Mouse (Mus musculus): ENCODE data around the gene Aff3. TPM values are rescaled to one million over a fixed set of nuclear protein-coding genes. Genes with fewer than 3 reads are reported as not detected.

The Aff3 gene
- polyA plus RNA-seq, 1 experiment = 16.9 TPM

- no peak for DNase-seq
- H3K4me1 ChIP-seq (ENCODE audit: control insufficient read depth, insufficient read depth, low read length) = peaks cover 4% of the 10 kb centered on the region
- H3K4me3 ChIP-seq (replicated peaks; ENCODE audit: extremely low read depth, low read depth, low read length) = no peak overlapping the region
- TF ChIP-seq CTCF (IDR thresholded peaks at IDR 0.05; ENCODE audit: insufficient read depth, low read length) (no peak), POLR2A (IDR thresholded peaks at IDR 0.05; ENCODE audit: borderline replicate concordance, extremely low read depth, low read depth, low read length) (no peak)
- 64% methylated on average over 6 of the region's 6 CpGs for WGBS
Measured at GRCm38 (mm10) chr1:38497576-38497975, 167.2 kb downstream of the Aff3 start.

DNA sequence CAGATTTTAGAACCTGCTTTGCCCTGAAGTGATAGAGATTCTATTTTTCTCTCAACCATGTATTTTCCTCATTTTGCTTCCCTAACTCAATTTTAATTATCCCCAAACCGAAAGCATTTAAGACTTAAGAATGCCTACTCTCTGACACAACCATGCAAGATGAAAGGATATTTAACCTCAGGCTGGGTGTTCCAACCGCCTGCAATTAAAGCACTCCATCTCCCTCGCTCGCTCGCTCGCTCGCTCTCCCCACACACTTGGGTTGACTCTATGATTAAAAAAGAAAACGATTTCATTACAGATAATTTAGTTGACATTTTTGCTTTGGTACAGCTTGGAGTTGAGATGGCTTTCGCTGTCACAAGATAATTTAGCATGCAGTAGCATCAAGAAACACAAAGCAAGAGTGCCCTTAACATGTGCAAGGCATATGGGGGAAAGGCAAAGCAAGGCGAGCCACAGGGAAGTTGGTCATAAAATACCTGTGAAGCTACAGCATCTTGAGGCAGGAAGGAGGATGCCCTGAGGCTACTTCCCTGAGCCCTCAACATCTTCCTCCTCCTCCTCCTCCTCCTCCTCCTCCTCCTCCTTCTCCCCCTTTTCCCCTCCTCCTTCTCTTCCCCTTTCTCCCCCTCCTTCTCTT lies 167.7 kb downstream of the Aff3 start:
- TF ChIP-seq POLR2A (IDR thresholded peaks at IDR 0.05; ENCODE audit: borderline replicate concordance, extremely low read depth, low read depth, low read length) (no peak), CTCF (IDR thresholded peaks at IDR 0.05; ENCODE audit: insufficient read depth, low read length) (no peak)
- 90% methylated on average over 10 of the region's 10 CpGs for WGBS

DNA sequence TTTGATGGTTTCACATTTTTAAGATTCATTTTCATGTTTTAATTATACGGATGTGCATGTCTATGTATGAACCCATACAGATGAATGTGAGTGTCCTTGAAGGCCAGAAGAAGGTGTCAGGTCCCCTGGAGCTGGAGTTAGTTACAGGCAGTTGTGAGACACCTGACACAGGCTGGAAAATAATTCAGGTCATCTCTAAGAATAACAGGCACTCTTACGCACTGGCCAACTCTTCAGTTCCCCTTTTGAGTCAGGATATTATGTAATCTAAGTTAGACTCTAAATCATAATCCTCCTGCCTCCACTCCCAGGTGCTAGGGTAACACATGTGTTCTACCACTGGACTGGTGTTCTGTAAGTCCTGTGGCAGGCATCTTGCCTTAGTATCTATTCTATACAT lies 169.5 kb downstream of the Aff3 start:
- TF ChIP-seq CTCF (IDR thresholded peaks at IDR 0.05; ENCODE audit: insufficient read depth, low read length) (no peak), POLR2A (IDR thresholded peaks at IDR 0.05; ENCODE audit: borderline replicate concordance, extremely low read depth, low read depth, low read length) (no peak)
- DNase-seq = no peak
- Histone ChIP-seq H3K4me3 (replicated peaks; ENCODE audit: extremely low read depth, low read depth, low read length) (no peak overlapping the region), H3K4me1 (ENCODE audit: control insufficient read depth, insufficient read depth, low read length) (peaks cover 8% of the 10 kb centered on the region)
- 86% methylated on average over 2 of the region's 2 CpGs for WGBS

More for the DNA sequence above, 167.7 kb downstream of the Aff3 start:
- Histone ChIP-seq H3K4me1 (ENCODE audit: control insufficient read depth, insufficient read depth, low read length) (peaks cover 4% of the 10 kb centered on the region), H3K4me3 (replicated peaks; ENCODE audit: extremely low read depth, low read depth, low read length) (no peak overlapping the region)
- DNase-seq = no peak

DNA sequence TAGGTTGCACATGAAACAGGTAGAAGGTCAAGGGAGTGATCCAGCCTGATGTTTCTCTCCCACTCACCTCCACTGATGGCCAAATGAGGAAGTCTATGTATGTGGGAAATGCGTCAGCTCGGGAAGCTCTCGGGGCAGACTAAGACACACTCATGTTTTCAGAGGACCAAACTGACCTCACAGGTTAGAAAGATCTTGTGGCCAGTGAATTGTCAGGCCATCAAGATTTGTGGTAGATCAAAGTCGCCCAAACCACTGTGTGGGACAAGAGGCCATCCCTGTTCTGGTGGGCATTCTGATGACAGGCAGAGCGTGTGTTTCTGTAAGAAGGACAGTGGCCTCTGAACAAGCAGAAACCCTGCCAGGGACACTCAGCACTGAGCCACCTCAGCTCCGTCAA lies 175.0 kb downstream of the Aff3 start:
- 88% methylated on average over 6 of the region's 6 CpGs for WGBS
- TF ChIP-seq CTCF (IDR thresholded peaks at IDR 0.05; ENCODE audit: insufficient read depth, low read length) = no peak
- TF ChIP-seq POLR2A (IDR thresholded peaks at IDR 0.05; ENCODE audit: borderline replicate concordance, extremely low read depth, low read depth, low read length) = no peak
- no peak overlapping the region for H3K4me3 ChIP-seq (replicated peaks; ENCODE audit: extremely low read depth, low read depth, low read length)
- H3K4me1 ChIP-seq (ENCODE audit: control insufficient read depth, insufficient read depth, low read length) = peaks cover 9% of the 10 kb centered on the region; the same call in 1 of the 2 replicates
- DNase-seq = no peak

GRCm38 (mm10) chr1:38488667-38489210 lies 176.0 kb downstream of the Aff3 start:
- 51% methylated on average over 8 of the region's 8 CpGs for WGBS
- H3K4me3 ChIP-seq (replicated peaks; ENCODE audit: extremely low read depth, low read depth, low read length) = no peak overlapping the region
- peaks cover 9% of the 10 kb centered on the region; the same call in 1 of the 2 replicates for H3K4me1 ChIP-seq (ENCODE audit: control insufficient read depth, insufficient read depth, low read length)
- no peak for TF ChIP-seq CTCF (IDR thresholded peaks at IDR 0.05; ENCODE audit: insufficient read depth, low read length)
- TF ChIP-seq POLR2A (IDR thresholded peaks at IDR 0.05; ENCODE audit: borderline replicate concordance, extremely low read depth, low read depth, low read length) = no peak
- no peak for DNase-seq

DNA sequence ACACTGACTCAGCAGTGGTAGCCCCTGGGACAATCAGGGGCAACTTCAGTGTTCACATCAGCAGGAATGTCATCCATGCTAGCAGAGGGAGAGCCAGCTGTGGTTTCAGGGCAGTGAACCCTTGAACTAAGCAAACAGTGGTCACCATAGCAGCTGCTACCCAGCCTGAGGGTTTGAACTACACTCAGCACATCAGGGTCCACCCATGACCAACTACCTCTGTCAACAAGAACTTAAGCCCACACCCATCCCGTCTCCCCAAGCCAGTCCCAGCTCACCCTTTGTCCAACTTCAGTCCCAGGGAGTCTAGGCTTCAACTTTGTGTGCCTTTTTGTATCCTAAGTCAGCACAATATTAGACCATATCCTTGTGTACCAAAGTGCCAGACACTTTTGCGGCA lies 176.9 kb downstream of the Aff3 start:
- H3K4me1 ChIP-seq (ENCODE audit: control insufficient read depth, insufficient read depth, low read length) = peaks cover 9% of the 10 kb centered on the region; the same call in 1 of the 2 replicates
- TF ChIP-seq CTCF (IDR thresholded peaks at IDR 0.05; ENCODE audit: insufficient read depth, low read length) = no peak
- no peak for TF ChIP-seq POLR2A (IDR thresholded peaks at IDR 0.05; ENCODE audit: borderline replicate concordance, extremely low read depth, low read depth, low read length)
- DNase-seq = no peak
- no peak overlapping the region for H3K4me3 ChIP-seq (replicated peaks; ENCODE audit: extremely low read depth, low read depth, low read length)
- WGBS = 76% methylated on average over 2 of the region's 2 CpGs

DNA sequence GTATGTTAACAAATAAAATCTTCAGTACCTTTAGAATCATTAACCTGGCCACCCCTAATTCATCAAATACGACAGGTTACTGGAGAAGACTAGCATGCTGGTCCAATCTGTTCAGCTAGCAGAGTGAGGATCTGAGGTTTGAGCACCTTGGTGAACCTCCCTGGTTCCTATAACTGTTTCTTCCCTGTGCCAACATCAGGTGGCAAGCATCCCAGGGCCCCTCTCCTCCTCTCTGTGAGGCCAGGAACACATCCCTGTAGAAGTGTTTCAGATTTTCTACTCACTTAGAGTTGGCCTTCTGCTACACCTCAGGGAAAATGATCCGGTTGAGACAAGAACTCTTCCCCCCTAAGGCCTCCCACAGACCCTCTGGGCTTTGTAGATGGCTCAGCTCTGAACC lies 181.6 kb downstream of the Aff3 start:
- H3K4me1 ChIP-seq (ENCODE audit: control insufficient read depth, insufficient read depth, low read length) = peaks cover 8% of the 10 kb centered on the region
- no peak for DNase-seq
- TF ChIP-seq CTCF (IDR thresholded peaks at IDR 0.05; ENCODE audit: insufficient read depth, low read length) (no peak), POLR2A (IDR thresholded peaks at IDR 0.05; ENCODE audit: borderline replicate concordance, extremely low read depth, low read depth, low read length) (no peak)
- 92% methylated on average over 2 of the region's 2 CpGs for WGBS
- no peak overlapping the region for H3K4me3 ChIP-seq (replicated peaks; ENCODE audit: extremely low read depth, low read depth, low read length)

DNA sequence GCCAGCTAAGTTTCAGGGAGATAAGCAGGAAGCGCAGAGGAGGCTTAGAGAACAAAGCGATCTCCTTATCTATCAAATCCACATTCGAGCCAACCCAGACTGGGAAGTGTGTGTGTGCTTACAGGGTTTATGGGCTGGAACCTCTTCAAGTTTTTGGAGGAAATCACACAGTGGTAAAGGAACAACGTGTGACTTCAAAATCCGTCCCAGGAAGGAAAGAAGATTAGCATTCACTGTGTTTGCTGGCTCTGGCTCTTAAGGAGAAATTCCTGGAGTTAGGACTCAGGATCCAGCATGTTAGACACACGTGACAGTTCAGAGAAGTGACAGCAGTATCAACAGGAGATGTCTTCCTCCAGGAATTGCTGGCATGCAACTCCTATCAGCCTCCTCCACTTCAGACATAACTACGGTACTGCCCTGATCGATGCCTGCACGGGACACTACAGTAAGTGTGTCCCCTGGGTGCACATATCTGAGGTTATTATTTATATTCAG lies 186.5 kb downstream of the Aff3 start:
- Histone ChIP-seq H3K4me1 (ENCODE audit: control insufficient read depth, insufficient read depth, low read length) (peaks cover 19% of the 10 kb centered on the region), H3K4me3 (replicated peaks; ENCODE audit: extremely low read depth, low read depth, low read length) (no peak overlapping the region)
- TF ChIP-seq POLR2A (IDR thresholded peaks at IDR 0.05; ENCODE audit: borderline replicate concordance, extremely low read depth, low read depth, low read length) (no peak), CTCF (IDR thresholded peaks at IDR 0.05; ENCODE audit: insufficient read depth, low read length) (no peak)
- 23% methylated on average over 9 of the region's 9 CpGs for WGBS
- no peak for DNase-seq

DNA sequence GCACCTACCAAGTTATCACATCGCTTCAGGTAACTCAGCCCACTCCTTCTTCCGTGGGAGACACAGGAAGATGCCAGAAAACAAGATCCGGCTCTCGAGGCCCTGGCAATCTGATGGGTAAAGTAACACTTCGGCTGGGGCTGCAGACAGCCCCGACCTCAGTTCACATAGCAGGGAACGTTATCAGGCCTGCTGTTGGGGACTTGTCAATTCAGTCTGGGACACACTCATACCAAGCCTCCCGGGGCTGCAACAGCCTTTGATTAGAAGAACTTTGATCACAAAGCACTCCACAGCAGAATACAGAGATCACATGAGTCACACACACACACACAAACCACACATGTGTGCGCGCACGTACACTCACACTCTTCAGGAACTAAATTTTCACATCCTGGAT lies 193.9 kb downstream of the Aff3 start:
- Histone ChIP-seq H3K4me3 (replicated peaks; ENCODE audit: extremely low read depth, low read depth, low read length) (no peak overlapping the region), H3K4me1 (ENCODE audit: control insufficient read depth, insufficient read depth, low read length) (peaks cover 4% of the 10 kb centered on the region; the same call in 1 of the 2 replicates)
- 55% methylated on average over 11 of the region's 11 CpGs for WGBS
- TF ChIP-seq POLR2A (IDR thresholded peaks at IDR 0.05; ENCODE audit: borderline replicate concordance, extremely low read depth, low read depth, low read length) (no peak), CTCF (IDR thresholded peaks at IDR 0.05; ENCODE audit: insufficient read depth, low read length) (no peak)
- DNase-seq = no peak

- 62% methylated on average over 5 of the region's 5 CpGs for WGBS
- TF ChIP-seq POLR2A (IDR thresholded peaks at IDR 0.05; ENCODE audit: borderline replicate concordance, extremely low read depth, low read depth, low read length) = no peak
- TF ChIP-seq CTCF (IDR thresholded peaks at IDR 0.05; ENCODE audit: insufficient read depth, low read length) = no peak
- DNase-seq = no peak
- no peak overlapping the region for H3K4me3 ChIP-seq (replicated peaks; ENCODE audit: extremely low read depth, low read depth, low read length)
- H3K4me1 ChIP-seq (ENCODE audit: control insufficient read depth, insufficient read depth, low read length) = 0 out of 2 replicates have a peak, but pooled peaks cover under 1% of the 10 kb centered on the region
Measured at GRCm38 (mm10) chr1:38470166-38470565, 194.6 kb downstream of the Aff3 start.

Measured in lung, adult 2 months (tissue).